Mouse (Mus musculus): ENCODE data around the gene Fsd1l.

DNA sequence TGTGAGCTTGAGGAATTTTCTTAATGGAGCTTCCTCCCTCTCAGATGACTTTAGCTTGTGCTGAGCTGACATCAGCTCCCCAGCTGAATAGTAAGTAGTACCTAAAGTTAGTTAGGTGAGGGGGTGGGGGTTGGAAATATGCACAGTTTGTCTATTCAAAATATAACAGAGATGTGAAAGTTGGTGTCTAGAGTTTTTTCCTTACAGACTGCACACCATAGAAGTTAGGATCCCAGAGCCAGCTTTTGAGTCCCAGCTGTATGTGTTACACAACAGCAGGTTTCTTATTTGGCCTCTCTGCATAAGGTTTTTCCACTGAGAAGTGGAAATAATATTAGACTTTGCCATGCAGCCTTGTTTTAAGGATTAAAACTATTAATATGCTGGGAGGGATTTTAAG is 118.6 kb downstream of the Fsd1l start:
- no peak for TF ChIP-seq POLR2A (IDR thresholded peaks at IDR 0.05; ENCODE audit: control insufficient read depth, extremely low read depth, insufficient read depth, low read length, poor library complexity)
- TF ChIP-seq CTCF (IDR thresholded peaks at IDR 0.05; ENCODE audit: borderline replicate concordance, control insufficient read depth, extremely low read depth, insufficient read depth, low read length, poor library complexity) = no peak
